Mouse (Mus musculus) lung, adult 18-20 months (tissue): ENCODE results near the gene Csn1s2a.
"Not testable (repeated sequence)": the region's sequence is repeated elsewhere in the genome, so short reads cannot be mapped to it uniquely, and the experiment has no call there.

Experiments
- DNase-seq, 2 experiments: peaks; one replicate each; pipeline ENCODE4 v3.0.0; 2022; ENCODE audit warnings: mixed read lengths in 2 of 2

Csn1s2a gene

GRCm38 (mm10) chr5:87774267-87774666 lies at the start of gene Csn1s2a:
Csn1s2a (plus strand) TSS chr5:87774567.
- DNase-seq, result no peak

GRCm38 (mm10) chr5:87734821-87735220 lies 39.5 kb upstream of the Csn1s2a start:
- no peak for DNase-seq

- no peak for DNase-seq
Observed at GRCm38 (mm10) chr5:87753471-87753870, 20.9 kb upstream of the Csn1s2a start.

GRCm38 (mm10) chr5:87764546-87764945 lies 9.8 kb upstream of the Csn1s2a start:
- DNase-seq, result no peak

- DNase-seq, result not testable (repeated sequence)
Observed at GRCm38 (mm10) chr5:87772151-87772550, 2.2 kb upstream of the Csn1s2a start.

- no peak for DNase-seq
Observed at GRCm38 (mm10) chr5:87782731-87783130, 8.4 kb downstream of the Csn1s2a start.

- no peak for DNase-seq
Observed at GRCm38 (mm10) chr5:87807782-87808181, 33.4 kb downstream of the Csn1s2a start, which contains the start of gene Csn1s2b. Csn1s2b (plus strand) TSS chr5:87808082.

- no peak for DNase-seq
Observed at GRCm38 (mm10) chr5:87809253-87809652, 34.9 kb downstream of the Csn1s2a start.

- DNase-seq, result no peak
Observed at GRCm38 (mm10) chr5:87825386-87825785, 51.0 kb downstream of the Csn1s2a start, which contains the start of gene Prr27. Prr27 (plus strand) TSS chr5:87825686.
